Mouse (Mus musculus) testis, adult 2 months (tissue): Measurements from ENCODE around the gene Gm13271. TPM values are rescaled to one million over a fixed set of nuclear protein-coding genes. Genes with fewer than 3 reads are reported as not detected.
"Not testable (repeated sequence)": the region's sequence is repeated elsewhere in the genome, so short reads cannot be mapped to it uniquely, and the experiment has no call there.

Source experiments
- H3K27ac ChIP-seq: fragments of 200-500 bp; 2 replicates; pipeline ENCODE4 v1.5.1; 2012; ENCODE audit warnings: low read depth, low read length; ENCODE audit not compliant: control insufficient read depth, insufficient read depth
- H3K27me3 ChIP-seq: fragments of 200-500 bp; 2 replicates; pipeline ENCODE4 v1.6.1; 2012; ENCODE audit warnings: mild to moderate bottlenecking, low read length, moderate library complexity; ENCODE audit not compliant: control insufficient read depth, insufficient read depth
- H3K36me3 ChIP-seq: fragments of 200-500 bp; 2 replicates; pipeline ENCODE4 v1.6.1; 2012; ENCODE audit warnings: mild to moderate bottlenecking, low read length; ENCODE audit not compliant: control insufficient read depth, insufficient read depth
- H3K4me1 ChIP-seq: fragments of 200-500 bp; 2 replicates; pipeline ENCODE4 v1.6.1; 2012; ENCODE audit warnings: low read length; ENCODE audit not compliant: control insufficient read depth, insufficient read depth
- H3K4me3 ChIP-seq: fragments of 200-500 bp; 2 replicates; pipeline ENCODE4 v1.5.1; 2012; ENCODE audit warnings: low read depth, mild to moderate bottlenecking, low read length, moderate library complexity, mixed read lengths; ENCODE audit not compliant: control insufficient read depth
- CTCF ChIP-seq: fragments of 200-500 bp; IDR thresholded peaks from 2 replicates; pipeline ENCODE4 v1.5.1; 2012; ENCODE audit warnings: low read depth, mild to moderate bottlenecking, inconsistent platforms, low read length, moderate library complexity; ENCODE audit not compliant: control insufficient read depth, insufficient read depth, insufficient replicate concordance
- POLR2A ChIP-seq: fragments of 200-500 bp; IDR thresholded peaks from 2 replicates; pipeline ENCODE4 v1.6.1; 2012; ENCODE audit warnings: low read depth, mild to moderate bottlenecking, inconsistent platforms, low read length, moderate library complexity; ENCODE audit not compliant: control insufficient read depth
- polyA plus RNA-seq: library from polyadenylated mRNA; depleted of rRNA; stranded (reverse); fragments of >200 nt; gene quantifications from 2 replicates; pipeline ENCODE4 v1.2.3, GENCODE M21; 2012

Gm13271 gene
- polyA plus RNA-seq, 1 experiment: not detected

- H3K36me3 ChIP-seq: no peaks in the 10 kb centered on the region
- no peak overlapping the region for H3K4me3 ChIP-seq
- no peak overlapping the region for H3K27ac ChIP-seq
- no peaks in the 10 kb centered on the region for H3K4me1 ChIP-seq
- TF ChIP-seq POLR2A: no peak
- TF ChIP-seq CTCF: no peak
- H3K27me3 ChIP-seq: no peaks in the 10 kb centered on the region
Measured at GRCm38 (mm10) chr4:88749926-88750325, 4.7 kb upstream of the Gm13271 start.

DNA sequence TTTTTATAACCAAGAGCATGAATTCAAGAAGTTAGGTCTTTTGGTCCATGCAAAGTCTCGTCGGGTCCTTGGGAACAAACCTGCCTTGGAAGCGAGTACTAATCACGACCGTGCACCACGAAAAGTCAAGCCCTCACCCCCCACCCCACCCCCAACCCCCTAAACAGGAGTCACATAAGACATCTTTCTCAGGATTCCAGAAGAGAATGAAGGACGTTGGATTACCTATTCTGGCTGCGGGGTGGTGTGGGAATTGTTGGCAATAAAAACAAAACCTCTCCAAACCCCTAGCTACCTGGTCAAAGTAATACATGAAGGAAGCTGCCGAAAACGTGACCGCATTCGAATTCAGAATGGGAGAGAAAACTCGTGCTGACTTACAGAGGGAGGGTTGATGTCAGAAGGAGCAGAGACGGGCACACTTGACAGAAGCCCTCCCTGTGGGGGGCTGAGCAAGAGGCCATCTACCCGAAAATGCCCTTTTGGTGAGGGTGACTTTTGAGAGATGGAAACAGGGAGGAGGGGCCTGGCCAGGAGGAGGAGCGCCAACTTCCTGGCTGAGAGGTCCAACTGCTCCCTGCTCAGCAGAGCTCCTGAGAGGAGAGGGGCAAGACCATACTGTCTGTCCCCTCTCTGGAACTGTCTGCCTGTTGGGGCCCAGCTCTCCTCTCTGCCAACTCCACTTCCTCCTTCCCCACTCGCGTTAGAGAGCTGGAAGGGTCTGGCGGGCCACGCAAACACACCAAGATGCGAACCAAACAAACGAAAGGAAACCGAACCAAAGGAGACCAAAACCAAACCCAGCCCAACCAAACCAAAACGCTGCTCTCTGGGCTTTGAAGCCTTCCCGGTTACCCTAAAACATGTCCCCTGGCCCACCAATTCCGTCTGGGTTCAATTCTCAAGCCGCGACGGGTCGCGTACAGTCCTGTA is 2.2 kb downstream of the Gm13271 start:
- H3K4me3 ChIP-seq: peak overlapping the region; percentile 52
- H3K4me1 ChIP-seq, H3K27me3 ChIP-seq, H3K36me3 ChIP-seq: not testable (repeated sequence)
- peak overlapping the region; percentile 2; the same call in 1 of the 2 replicates for H3K27ac ChIP-seq

- not testable (repeated sequence) for H3K36me3 ChIP-seq, H3K4me1 ChIP-seq, H3K27ac ChIP-seq, H3K27me3 ChIP-seq
- TF ChIP-seq CTCF (peak; percentile 59; the same call in 1 of the 2 replicates), POLR2A (peak; percentile 27; the same call in 1 of the 2 replicates)
- peak overlapping the region; percentile 52 for H3K4me3 ChIP-seq
Measured at GRCm38 (mm10) chr4:88757628-88758031, 3.0 kb downstream of the Gm13271 start.

DNA sequence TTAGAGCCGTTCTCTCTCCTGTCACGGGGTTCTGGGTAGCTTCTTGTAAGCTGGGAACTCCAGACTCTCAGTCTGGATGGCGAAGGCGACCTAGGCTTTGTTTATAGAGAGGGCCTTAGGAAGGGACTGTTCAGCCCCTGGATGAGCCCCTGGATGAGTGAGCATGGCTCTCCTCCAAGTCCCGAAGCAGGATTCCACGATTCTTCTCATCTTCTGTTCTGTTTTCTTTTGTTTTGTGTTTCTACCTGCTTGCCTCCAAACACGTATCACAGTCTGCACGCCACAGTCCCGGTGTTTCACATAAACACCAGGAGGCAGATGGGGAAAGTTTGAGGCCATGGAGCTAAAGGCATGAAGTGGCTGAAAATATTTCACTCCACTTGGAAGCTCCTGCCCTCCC is 4.1 kb downstream of the Gm13271 start:
- H3K4me3 ChIP-seq, H3K27ac ChIP-seq, H3K27me3 ChIP-seq, H3K4me1 ChIP-seq, H3K36me3 ChIP-seq: not testable (repeated sequence)

- not testable (repeated sequence) for H3K36me3 ChIP-seq, H3K27me3 ChIP-seq, H3K4me3 ChIP-seq, H3K4me1 ChIP-seq, H3K27ac ChIP-seq
Measured at GRCm38 (mm10) chr4:88759610-88760268, 5.1 kb downstream of the Gm13271 start, which contains the start of gene Gm13283. TSS of gene Gm13283 (plus strand) at chr4:88760119.

DNA sequence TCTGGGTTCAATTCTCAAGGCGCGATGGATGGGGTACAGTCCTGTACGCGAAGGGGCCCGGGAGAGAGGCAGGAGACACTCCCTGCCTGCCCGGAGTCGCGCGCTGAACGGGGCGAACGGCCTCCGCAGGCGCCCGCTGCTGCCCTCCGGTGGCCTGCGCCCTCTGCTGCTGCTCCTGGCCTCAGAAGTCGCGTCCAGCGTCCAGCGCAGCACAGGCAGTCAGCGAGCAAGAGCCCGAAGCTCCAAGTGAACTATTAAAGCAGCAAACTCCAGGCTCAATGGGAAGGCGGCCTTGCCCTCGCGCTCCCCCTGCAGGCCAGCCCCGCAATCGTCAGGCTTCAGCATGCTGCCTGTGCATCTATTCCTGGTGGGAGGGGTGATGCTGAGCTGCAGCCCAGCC is 5.8 kb downstream of the Gm13271 start:
- H3K4me3 ChIP-seq, H3K27ac ChIP-seq, H3K27me3 ChIP-seq, H3K36me3 ChIP-seq, H3K4me1 ChIP-seq: not testable (repeated sequence)

GRCm38 (mm10) chr4:88761776-88762175 is 7.1 kb downstream of the Gm13271 start:
- not testable (repeated sequence) for H3K4me3 ChIP-seq, H3K27ac ChIP-seq, H3K4me1 ChIP-seq, H3K27me3 ChIP-seq, H3K36me3 ChIP-seq

GRCm38 (mm10) chr4:88762341-88762740 is 7.7 kb downstream of the Gm13271 start:
- H3K27me3 ChIP-seq, H3K4me3 ChIP-seq: not testable (repeated sequence)

DNA sequence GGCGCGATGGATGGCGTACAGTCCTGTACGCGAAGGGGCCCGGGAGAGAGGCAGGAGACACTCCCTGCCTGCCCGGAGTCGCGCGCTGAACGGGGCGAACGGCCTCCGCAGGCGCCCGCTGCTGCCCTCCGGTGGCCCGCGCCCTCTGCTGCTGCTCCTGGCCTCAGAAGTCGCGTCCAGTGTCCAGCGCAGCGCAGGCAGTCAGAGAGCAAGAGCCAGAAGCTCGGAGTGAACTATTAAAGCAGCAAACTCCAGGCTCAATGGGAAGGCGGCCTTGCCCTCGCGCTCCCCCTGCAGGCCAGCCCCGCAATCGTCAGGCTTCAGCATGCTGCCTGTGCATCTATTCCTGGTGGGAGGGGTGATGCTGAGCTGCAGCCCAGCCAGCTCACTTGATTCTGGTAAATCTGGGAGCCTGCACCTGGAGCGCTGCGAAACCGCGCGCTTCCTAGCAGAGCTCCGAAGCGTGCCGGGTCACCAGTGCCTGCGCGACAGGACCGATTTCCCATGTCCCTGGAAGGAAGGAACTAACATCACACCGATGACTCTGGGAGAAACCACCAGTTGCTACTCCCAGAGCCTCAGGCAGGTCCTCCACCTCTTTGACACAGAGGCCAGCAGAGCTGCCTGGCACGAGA is 8.8 kb downstream of the Gm13271 start:
- H3K4me3 ChIP-seq, H3K27me3 ChIP-seq, H3K36me3 ChIP-seq, H3K27ac ChIP-seq, H3K4me1 ChIP-seq: not testable (repeated sequence)

More at GRCm38 (mm10) chr4:88762341-88762740, 7.7 kb downstream of the Gm13271 start:
- H3K4me1 ChIP-seq, H3K27ac ChIP-seq, H3K36me3 ChIP-seq: not testable (repeated sequence)

DNA sequence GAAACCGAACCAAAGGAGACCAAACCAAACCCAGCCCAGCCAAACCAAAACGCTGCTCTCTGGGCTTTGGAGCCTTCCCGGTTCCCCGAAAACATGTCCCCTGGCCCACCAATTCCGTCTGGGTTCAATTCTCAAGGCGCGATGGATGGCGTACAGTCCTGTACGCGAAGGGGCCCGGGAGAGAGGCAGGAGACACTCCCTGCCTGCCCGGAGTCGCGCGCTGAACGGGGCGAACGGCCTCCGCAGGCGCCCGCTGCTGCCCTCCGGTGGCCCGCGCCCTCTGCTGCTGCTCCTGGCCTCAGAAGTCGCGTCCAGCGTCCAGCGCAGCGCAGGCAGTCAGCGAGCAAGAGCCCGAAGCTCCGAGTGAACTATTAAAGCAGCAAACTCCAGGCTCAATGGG is 18.9 kb downstream of the Gm13271 start, which contains the start of gene Gm13290:
Gm13290 (plus strand) TSS at position 301 of the 400 bp plus-strand sequence.
- not testable (repeated sequence) for H3K27ac ChIP-seq, H3K4me1 ChIP-seq, H3K27me3 ChIP-seq, H3K4me3 ChIP-seq, H3K36me3 ChIP-seq

GRCm38 (mm10) chr4:88776622-88777021 is 22.0 kb downstream of the Gm13271 start, which contains the start of gene Gm13289:
TSS of gene Gm13289 (plus strand) at chr4:88776922.
- not testable (repeated sequence) for H3K36me3 ChIP-seq, H3K4me3 ChIP-seq, H3K4me1 ChIP-seq, H3K27me3 ChIP-seq, H3K27ac ChIP-seq
